Mouse (Mus musculus) brown adipose tissue, adult 24 weeks (tissue): ENCODE measurements around the gene Gm21973. TPM values are rescaled to one million over a fixed set of nuclear protein-coding genes. Genes with fewer than 3 reads are reported as not detected.

Experiments
- H3K27ac ChIP-seq: fragments of 200-500 bp; replicated peaks from 2 replicates; pipeline ENCODE4 v1.5.1; 2012; ENCODE audit warnings: low read depth, mild to moderate bottlenecking, low read length
- H3K4me1 ChIP-seq: fragments of 200-500 bp; 2 replicates; pipeline ENCODE4 v1.6.1; 2012; ENCODE audit warnings: low read length, mixed read lengths; ENCODE audit not compliant: control insufficient read depth, insufficient read depth, insufficient read length
- H3K4me3 ChIP-seq: fragments of 200-500 bp; 2 replicates; pipeline ENCODE4 v1.5.1; 2012; ENCODE audit warnings: low read depth, mild to moderate bottlenecking, low read length, moderate library complexity; ENCODE audit not compliant: insufficient read depth
- polyA plus RNA-seq: library from polyadenylated mRNA; stranded (reverse); fragments of >200 nt; gene quantifications from 2 replicates; pipeline ENCODE4 v1.2.4, GENCODE M21; 2012; ENCODE audit not compliant: missing spikeins, insufficient read depth, insufficient read length

Gene Gm21973
- polyA plus RNA-seq, 1 experiment, result not detected

DNA sequence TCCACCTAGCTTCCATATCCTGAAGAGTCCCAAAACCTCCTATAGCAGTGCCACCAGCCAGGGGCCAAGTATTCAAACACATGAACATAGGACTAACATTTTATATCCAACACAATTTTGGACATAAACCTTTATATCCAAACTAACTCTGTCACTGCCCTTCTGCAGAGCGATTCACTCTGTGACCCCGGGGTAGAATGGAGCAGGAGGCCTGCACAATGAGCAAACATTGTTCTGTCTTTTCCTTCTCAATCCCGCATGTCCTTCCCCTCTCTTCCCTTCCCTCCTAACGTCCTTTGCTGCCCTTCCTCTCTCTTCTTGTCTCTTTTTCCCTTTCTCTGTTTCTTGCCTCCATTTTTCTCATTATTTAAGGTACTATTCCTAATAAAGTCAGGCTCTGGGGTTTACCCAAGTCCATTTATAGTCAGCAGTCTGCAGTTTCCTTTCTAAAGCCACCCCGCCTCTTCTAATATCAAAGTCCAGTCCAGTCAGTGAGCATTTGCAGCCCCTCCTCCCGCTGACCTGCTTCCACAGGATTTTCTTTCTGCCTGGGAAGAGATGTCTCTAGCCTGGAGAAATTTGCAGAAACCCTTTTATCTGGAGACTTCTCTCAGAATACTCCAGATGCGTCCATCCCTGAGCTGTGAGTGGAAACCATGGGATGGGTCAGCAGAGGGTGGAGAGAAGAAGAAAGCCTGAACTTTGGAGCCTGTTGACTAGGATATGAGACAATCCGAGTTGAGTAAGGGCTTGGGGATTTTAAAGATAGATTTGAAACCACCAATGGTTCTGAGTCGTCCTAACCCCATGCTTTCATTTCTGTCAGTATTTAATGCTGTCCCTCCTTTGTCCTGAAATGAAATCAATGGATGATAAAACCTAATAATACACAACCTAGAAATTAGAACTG, 33.1 kb downstream of the Gm21973 start, which contains the start of gene Agxt2:
Gene Agxt2 (plus strand): TSS at position 494 of the 910 bp plus-strand sequence.
- Histone ChIP-seq H3K4me1 (no peaks in the 10 kb centered on the region), H3K27ac (no peak within 1 kb of the TSS), H3K4me3 (no peak within 1 kb of the TSS)

GRCm38 (mm10) chr15:10366331-10366730, 41.2 kb downstream of the Gm21973 start:
- Histone ChIP-seq H3K4me3 (no peak overlapping the region), H3K27ac (no peak overlapping the region), H3K4me1 (no peaks in the 10 kb centered on the region)

- Histone ChIP-seq H3K27ac (no peak overlapping the region), H3K4me1 (no peaks in the 10 kb centered on the region), H3K4me3 (no peak overlapping the region)
These were observed 50.2 kb downstream of the Gm21973 start for GRCm38 (mm10) chr15:10375404-10375803.

DNA sequence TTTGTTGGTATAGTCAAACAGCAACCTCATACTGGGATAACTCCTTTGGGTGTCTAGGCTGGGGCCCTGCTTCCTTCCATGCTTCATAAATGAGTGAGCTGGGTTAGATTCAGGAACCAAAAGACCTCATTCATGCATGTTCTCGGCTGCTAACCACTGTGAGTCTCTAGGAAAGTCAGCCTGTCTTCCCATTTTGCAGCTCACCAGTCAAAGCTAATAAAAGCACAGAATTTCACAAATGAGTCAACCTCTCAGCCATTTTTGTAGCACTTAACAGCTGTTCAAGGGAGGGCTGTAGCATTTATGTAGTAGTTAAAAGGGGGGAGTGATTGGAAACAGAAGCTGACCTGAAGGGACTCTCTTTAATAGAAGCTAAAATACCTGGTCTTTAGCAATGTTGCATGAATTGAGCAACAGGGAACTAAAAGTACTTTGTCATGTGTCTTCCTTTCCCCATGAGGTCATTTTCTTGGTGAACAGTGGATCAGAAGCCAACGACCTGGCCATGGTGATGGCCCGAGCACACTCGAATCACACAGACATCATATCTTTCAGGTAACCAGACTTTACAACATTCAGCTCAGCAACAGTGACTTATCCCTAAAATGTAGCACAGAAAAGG, 53.3 kb downstream of the Gm21973 start:
- Histone ChIP-seq H3K4me1 (no peaks in the 10 kb centered on the region), H3K27ac (no peak overlapping the region), H3K4me3 (no peak overlapping the region)

- Histone ChIP-seq H3K4me3 (no peak overlapping the region), H3K27ac (no peak overlapping the region), H3K4me1 (no peaks in the 10 kb centered on the region)
These were observed 54.7 kb downstream of the Gm21973 start for GRCm38 (mm10) chr15:10379757-10380458.

DNA sequence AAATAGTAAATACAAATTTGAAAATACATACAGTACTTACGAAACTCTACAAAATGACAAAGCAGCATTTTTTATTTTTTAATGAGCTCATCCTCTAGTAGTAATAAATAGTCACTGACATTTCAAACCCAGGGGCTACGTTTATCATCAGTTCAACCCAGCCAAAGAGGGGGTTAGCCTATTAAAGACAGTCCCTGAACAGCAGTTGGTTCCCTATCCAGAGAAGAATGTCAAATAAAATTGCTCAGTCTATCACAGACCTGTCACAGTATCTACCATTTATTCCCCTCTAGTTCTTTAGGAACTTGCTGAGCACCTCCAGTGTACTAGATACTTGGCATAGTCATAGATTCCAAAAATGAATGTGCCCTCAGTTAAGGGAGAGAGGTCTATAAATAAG, 62.1 kb downstream of the Gm21973 start:
- no peak overlapping the region for H3K4me3 ChIP-seq
- H3K4me1 ChIP-seq, result no peaks in the 10 kb centered on the region
- H3K27ac ChIP-seq, result no peak overlapping the region

GRCm38 (mm10) chr15:10399795-10400194, 74.6 kb downstream of the Gm21973 start:
- Histone ChIP-seq H3K4me3 (no peak overlapping the region), H3K27ac (no peak overlapping the region), H3K4me1 (no peaks in the 10 kb centered on the region)

GRCm38 (mm10) chr15:10400415-10400814, 75.2 kb downstream of the Gm21973 start:
- Histone ChIP-seq H3K4me3 (no peak overlapping the region), H3K4me1 (no peaks in the 10 kb centered on the region), H3K27ac (no peak overlapping the region)

DNA sequence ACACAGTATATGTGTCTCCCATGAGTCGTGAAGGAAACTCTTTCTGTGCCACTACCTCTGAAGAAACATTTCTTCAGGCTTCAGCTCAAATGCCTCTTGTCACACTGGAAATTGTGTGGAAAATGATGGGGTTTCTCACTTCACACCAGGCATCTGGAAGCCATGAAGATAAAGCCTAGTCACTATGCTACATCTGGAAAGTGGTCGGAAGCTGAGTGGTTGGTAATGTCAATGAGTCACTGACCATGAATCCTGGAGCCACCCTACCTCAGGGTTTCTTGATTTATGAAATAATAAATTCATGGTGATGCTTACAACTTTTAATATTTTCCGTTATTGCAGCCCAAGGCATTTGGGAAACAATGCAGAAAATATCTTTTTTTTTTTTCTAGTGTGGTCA, 84.7 kb downstream of the Gm21973 start:
- H3K27ac ChIP-seq, result no peak overlapping the region
- H3K4me3 ChIP-seq, result no peak overlapping the region
- H3K4me1 ChIP-seq, result no peaks in the 10 kb centered on the region

DNA sequence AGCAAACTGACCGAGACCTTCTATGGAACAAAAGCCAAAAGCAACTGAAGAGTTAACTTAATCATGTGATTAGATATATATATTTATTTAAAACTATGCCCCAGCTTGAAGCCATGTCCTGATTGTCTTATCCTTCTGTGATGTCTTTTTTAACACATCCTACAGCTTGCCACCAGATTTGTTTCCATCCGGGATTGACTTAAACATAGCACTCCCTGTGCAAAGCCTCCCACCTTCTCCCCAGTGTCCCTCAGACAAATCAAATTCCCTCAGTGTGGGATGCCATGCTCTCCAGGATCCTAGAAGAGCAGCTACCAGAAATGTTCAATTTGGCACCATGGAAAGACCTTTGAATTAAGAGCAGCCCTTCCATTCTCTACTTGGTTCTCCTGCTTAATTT, 85.7 kb downstream of the Gm21973 start:
- Histone ChIP-seq H3K4me1 (no peaks in the 10 kb centered on the region), H3K27ac (no peak overlapping the region), H3K4me3 (no peak overlapping the region)

DNA sequence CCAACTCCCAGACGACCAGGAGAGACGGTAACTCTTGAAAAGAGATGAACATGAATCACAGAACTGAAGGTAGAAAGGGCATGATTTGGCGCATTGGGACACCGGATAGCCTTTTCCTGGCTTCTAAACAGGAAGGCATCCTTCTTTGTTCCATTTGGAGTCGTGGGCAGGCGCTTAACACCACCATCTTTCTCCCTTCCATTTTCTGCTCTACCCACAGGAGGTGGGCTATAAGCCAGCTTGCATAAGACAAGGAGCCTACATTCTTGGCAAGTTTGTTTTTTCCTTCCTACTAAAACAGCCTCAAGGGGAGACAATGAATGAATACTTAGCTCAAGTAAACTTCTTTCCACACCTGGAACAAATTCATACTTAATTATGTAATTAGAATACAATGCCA, 88.5 kb downstream of the Gm21973 start:
- Histone ChIP-seq H3K4me3 (no peak overlapping the region), H3K27ac (no peak overlapping the region), H3K4me1 (no peaks in the 10 kb centered on the region)

DNA sequence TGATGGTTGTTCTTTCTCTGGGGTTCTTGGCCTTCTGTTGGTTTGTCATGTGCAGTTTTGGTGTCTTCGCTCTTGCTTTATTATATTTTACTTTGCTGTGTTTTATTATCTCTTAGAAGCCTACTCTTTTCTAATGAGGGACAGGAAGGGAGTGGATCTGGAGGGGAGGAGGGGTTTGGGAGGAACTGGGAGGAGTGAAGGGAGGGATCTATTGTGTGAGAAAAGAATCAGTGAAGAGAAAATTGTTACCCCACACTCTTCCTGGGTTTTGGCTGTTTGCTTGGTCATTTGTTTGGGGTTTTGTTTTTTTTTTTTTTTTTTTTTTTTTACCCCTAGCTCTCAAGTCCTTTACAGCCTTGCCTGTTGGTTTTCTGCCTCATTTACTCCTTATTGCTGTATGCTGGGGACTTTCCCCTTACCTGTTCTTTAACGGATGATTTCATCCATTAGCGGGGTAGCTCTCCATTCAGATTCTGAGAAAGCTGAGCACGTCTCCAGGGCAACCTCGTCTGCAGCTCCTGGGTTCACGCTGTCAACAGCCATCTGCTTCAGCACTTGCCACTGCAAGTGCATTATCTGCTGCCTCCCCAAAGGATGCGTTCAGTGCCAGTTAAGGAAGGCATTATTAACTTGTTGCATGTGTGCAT, 96.1 kb downstream of the Gm21973 start:
- Histone ChIP-seq H3K4me3 (no peak overlapping the region), H3K4me1 (no peaks in the 10 kb centered on the region), H3K27ac (no peak overlapping the region)

- Histone ChIP-seq H3K27ac (no peak overlapping the region), H3K4me1 (no peaks in the 10 kb centered on the region), H3K4me3 (no peak overlapping the region)
These were observed 96.6 kb downstream of the Gm21973 start for GRCm38 (mm10) chr15:10421785-10422144.
